Mouse (Mus musculus): ENCODE data around the gene Rpl18a.

DNA sequence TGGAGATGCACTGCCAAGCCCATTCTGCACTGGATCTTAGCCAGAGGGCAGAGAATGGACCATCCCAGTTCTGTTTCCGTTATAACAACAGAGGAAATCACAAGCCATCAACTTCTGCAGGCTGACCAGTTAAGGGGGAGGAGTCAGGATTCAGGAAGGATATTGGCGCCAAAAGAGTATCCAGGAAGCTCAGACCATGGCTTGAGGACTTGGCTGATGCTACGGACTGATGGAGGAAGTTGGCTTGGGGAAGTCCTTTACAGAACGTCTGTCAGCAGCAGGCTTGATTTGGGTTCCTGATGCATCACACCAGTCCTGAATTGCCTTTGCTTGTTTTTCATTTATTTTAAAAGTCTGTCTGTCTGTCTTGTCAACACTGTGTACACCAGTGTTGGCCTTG is 7.3 kb upstream of the Rpl18a start:
- TF ChIP-seq CTCF (IDR thresholded peaks at IDR 0.05; ENCODE audit: low read depth, low read length): no peak
- TF ChIP-seq POLR2A (IDR thresholded peaks at IDR 0.05; ENCODE audit: extremely low read depth, insufficient read depth, low read length): no peak
